Mouse (Mus musculus): ENCODE measurements around the gene Txndc5.

Gene Txndc5

DNA sequence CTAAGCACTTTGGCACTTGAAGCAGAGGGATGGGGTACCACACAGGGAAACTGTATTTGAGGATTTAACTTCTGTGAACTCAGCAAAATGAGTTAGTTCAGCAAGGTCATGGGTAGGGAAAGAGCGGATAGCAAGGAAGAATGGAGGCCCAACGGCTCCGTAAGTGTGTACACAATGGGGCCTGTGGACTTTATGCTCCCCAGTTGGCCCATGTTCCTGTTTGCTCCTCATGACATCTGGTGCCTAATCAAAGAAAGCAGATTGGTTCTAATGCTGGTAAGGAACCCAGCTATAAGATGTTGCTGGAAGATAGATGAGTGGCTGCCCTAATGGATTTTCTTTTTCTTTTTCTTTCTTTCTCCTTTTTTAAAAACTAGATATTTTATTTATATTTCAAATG, 3.4 kb downstream of the Txndc5 start:
- no peak for DNase-seq

DNA sequence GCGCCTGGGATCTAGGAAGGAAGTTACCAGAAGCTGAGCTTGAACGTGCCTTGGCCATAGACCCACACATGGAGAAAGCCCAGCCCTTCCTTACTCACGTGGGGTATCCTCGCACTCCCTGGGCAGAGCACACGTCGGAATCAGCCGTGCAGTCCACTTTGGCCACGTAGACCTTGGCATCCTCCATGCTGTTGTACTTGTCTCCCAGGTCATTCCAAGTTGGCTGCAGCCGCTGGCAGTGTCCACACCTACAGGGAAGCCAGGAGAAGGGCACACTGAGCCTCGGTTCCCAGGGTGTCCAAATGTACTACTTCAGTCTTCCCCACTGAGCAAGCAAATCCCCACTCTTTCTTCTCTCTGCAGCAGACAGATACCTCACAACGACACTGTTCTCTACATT, 5.4 kb downstream of the Txndc5 start:
- no peak for DNase-seq

DNA sequence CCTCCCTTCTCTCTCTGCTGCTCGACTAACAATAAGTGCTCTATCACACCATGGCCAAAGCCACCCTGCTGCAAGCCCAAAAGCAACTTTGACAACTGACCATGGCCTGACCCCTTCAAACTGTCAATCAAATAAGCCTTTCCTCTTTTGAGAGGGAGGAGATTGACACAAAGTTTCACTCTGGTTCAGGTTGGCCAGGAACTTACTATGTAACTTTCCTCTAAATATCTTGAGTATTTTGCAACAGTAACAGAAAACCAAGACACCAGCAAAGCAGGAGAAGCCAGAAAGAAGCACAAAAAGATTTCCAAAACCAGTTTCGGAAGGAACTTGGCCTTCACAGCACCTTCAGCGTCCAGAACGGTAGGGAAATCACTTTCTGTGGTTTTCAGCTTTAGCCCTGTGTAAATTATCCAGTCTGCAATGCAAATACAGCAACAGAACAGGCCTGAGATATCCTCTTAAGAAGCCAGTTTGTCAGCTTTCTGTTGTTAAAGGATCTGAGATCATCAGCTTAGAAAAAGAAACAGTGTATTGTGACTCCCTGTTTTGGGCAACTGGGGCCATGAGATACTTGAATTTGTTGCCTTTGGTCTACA, 6.5 kb downstream of the Txndc5 start:
- DNase-seq, result no peak

DNA sequence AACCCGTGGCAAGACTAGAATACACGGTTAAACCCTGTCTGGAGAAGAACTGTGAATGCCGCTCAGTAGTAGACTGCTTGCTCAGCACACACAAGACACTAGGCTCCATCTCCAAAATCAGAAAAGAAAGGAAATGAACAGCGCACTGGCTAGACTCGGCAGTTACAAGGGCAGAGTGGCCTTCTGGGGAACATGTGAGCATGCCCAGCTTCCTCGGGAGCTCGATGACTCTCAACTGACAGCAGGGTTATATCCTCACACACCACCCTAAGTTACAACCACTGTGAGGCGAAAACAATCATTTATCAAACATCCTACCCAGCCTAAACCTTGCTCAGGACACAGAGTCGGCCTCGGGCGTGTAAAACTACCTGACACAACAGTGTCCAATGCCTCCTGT, 8.3 kb downstream of the Txndc5 start:
- DNase-seq, result no peak

GRCm38 (mm10) chr13:38516582-38516981, 12.0 kb downstream of the Txndc5 start:
- no peak for DNase-seq

GRCm38 (mm10) chr13:38515845-38516244, 12.8 kb downstream of the Txndc5 start:
- DNase-seq, result no peak

DNA sequence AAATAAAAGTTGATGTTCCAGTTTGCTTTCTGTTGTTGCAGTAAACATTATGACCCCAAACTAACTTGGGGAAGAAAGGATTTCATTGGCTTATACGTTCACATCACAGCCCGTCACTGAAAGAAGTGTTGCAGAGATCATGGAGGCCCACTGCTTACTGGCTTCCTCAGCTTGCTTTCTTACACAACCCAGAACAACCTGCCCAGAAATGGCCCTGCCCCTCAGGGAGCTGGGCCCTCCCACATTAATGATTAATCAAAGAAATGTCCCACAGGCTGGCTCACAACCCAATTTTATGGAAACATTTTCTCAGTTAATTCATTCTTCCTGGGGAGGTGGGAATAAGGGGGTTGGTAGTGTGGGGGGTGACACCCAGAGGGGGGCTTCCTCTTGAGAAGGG, 13.2 kb downstream of the Txndc5 start:
- no peak for DNase-seq

DNA sequence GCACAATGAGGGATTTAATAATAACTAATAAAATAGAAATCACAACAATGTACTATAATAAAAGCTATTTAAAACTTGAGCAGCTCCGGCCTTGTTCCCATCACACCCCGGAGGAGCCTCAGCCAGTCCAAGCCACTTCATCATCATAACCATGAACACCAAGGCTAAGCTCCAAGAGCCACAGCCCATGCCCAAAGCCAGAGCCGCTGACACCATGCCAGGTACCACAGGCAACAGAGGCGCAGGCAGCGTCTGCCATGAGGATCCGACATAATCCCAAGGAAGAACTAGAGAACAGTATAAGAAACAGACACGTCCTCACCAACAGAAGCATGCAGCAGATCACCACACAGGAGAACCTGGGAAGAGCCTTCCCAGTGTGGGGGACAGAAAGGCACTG, 14.7 kb downstream of the Txndc5 start:
- peak in 1 of 2 experiments; percentile 56 for DNase-seq

DNA sequence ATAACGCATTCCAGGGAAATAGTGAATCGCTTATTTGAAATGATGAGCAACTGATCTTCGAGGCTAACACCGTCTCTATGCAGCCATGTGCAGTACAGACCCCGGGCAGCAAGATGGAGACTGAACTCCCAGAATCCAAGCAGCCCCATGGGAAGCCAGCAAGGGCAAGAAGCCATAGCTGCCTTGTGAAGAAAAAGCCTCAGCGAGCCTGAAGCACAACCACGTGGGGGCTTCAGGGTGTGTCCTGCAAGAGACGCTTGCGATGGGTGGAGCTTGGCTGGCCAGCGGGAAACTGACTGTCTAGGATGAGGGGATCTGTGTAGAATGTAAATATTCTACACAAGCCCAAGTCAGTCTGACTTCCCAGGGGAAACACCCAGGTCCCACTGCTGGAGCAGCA, 16.6 kb downstream of the Txndc5 start:
- peak in 1 of 2 experiments; percentile 22 for DNase-seq

GRCm38 (mm10) chr13:38509681-38510341, 18.8 kb downstream of the Txndc5 start:
- peak; percentile 26 to 38 for DNase-seq

- DNase-seq, result no peak
Measured at GRCm38 (mm10) chr13:38506936-38507335, 21.7 kb downstream of the Txndc5 start.

GRCm38 (mm10) chr13:38506320-38506719, 22.3 kb downstream of the Txndc5 start:
- DNase-seq, result peak; percentile 26 to 62

DNA sequence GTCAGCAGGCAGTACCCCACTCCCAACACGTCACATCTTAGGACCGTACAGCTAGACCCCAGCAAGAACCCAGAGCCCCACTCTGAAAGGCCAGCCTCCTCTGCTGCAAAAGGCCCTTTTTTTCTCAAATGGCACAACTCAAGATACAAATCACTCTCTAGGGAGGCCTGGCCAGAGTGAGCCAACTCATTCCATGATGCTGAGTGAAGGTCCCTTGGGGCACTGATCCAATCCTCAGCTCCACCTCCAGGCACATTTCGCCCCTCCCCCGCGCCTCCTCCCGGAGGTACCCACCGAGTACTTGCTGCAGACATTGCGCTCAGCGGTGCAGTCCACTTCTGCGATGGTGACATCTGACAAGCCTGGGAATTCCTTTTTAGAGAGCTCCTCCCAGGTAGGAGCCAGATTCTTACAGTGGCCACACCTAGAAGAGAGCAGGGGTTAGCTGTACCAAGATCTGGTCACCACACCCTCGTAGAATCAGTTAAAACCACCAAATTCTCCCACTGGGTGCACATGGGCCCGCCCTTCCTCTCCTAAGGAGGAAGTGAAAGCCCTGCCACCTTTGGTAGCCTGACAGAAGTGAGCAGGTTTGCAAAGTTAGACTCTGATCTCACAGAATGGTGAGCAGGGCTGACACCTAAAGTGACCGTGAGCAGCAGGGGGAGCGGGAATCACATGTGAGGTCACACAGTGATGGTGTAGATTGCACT, 25.3 kb downstream of the Txndc5 start:
- peak in 1 of 2 experiments; percentile 20 for DNase-seq

DNA sequence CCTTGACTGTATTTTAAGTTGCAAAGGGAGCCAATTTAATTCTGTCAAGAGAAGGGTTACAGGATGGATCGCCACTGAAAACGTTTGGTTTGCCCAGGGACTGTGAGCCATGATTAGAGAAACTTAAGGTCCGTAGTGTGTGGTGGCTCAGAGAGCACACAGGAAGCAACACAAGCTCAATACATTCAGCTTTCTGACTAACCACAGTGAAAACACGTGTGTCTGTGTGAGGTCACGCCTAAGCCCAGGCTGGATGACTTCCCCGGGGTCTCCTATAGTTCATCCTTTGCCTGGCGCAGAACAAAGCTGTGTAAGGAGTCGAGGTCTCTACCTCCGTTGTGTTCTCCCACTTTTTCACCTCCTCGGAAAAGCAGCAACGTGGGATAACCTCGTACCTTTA, 27.3 kb downstream of the Txndc5 start:
- no peak for DNase-seq

DNA sequence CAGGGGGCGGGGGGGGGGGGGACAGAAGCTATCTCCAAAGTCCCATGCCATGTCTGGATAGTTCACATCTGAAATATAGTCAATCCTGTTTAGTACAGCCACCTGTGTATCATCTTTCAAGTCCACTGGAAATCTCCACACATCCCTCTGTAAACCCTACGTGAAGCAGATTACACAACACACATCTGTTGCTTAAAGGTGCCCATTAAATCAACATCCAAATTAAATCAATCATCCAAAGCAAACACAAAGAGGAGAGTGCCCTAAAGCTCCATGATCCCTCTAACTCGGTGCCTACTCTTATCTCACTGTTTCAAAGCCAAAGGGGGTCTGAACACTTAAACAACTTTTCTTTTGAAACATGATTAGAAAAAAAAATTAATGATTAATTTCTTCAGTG, 31.9 kb downstream of the Txndc5 start:
- no peak for DNase-seq

GRCm38 (mm10) chr13:38486767-38487166, 41.9 kb downstream of the Txndc5 start:
- no peak for DNase-seq

DNA sequence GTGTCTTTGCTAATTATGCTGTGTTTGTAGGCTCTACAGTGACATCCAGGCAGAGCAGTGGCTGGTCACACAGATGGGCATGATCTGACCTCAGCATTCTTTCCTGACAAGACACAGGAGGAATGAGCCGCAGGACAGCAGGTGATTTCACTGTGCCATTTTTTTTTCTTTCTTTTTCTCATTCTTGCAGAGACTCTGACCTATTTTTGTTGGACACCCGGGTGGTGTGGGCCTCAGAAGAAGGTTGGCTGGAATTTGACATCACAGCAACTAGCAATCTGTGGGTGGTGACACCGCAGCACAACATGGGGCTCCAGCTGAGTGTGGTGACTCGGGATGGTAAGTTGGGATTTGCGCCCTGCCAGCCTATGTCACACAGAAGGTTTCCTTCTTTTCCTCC, 43.9 kb downstream of the Txndc5 start:
- peak in 1 of 2 experiments; percentile 18 for DNase-seq

DNA sequence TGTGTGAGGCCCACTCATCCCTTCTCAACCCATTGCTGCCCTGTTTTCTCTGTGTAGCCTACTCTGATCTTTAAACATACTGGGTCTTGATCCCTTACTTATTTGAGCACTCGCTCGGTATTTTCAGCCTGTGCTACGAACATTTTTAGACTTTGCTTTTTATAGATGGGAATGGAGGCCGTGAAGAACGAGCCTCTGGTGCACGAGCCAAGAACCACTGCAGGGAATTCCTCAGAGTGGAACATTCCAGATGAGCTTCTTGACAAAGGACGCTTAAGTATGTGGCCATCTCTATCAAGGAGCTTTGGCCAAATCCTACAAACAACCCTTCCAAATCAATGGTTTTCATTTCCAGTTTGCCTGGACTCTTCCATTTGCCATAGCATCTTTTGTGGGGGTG, 47.6 kb downstream of the Txndc5 start:
- DNase-seq, result no peak

DNA sequence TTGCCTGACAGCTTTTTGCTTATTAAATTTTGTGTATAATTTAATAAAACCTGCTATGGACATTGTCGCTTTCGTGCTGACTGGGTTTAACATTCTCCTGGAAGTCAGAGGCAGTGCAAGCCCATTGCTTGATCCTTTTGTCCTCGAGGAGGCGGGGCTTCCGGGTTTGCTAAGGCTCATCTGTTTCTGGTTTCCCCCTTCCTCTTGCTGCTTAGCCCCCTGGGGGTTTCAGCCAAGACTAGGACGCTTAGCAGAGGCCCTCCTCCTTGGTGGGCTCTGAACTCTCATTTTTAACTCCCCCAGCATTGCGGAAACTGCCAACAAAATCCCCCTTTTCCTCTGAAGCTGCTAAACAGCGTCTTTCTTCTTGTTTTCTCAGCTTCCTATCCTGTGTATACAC, 51.7 kb downstream of the Txndc5 start:
- no peak for DNase-seq

- no peak for DNase-seq
Measured at GRCm38 (mm10) chr13:38473497-38473896, 55.1 kb downstream of the Txndc5 start.

GRCm38 (mm10) chr13:38472636-38473035, 56.0 kb downstream of the Txndc5 start:
- DNase-seq, result no peak

DNA sequence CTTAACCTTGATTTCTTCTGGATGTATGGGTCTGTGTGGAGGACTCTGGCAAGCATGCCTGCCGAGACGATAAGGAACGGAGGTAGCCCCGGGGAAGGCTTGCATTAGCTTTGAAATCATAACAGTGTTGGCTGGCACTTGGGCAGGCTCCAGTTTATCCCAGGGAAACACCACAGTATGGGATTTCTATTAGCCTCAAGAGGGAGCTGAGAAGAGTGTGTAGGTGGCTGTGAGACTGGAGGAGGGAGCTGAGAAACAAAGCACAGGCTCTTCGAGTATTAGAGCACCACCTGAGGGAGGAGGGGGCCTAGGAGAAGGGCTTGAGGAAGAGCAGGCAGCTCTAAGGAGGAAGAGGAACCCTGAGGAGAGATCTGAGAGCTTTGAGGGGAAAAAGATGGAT, 57.7 kb downstream of the Txndc5 start:
- DNase-seq, result no peak

GRCm38 (mm10) chr13:38463410-38463809, 65.2 kb downstream of the Txndc5 start:
- no peak for DNase-seq

DNA sequence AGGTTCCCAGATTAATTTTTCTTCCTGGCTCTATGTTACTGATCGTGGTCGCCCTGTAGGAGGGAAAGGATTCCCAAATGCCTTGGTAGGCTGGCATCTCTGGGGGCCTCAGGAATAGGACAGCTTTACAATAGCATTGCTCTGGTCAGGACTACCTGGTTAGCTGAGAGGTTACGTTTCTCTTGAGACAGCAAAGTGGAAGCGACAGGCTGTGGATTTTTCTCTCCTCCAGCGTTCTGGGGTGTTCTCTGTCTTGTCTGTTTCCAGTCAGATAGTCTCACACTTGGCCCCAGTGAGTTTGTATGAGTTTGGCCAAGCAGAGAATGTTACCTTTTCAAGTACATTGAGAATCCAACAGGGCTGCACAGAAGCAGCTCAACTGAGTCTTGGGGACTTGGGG, 77.2 kb downstream of the Txndc5 start:
- DNase-seq, result no peak

Data from cerebellum, postnatal 25 days (tissue).